ENCODE assay signal across 14 mouse cellular contexts in the genomic region with DNA sequence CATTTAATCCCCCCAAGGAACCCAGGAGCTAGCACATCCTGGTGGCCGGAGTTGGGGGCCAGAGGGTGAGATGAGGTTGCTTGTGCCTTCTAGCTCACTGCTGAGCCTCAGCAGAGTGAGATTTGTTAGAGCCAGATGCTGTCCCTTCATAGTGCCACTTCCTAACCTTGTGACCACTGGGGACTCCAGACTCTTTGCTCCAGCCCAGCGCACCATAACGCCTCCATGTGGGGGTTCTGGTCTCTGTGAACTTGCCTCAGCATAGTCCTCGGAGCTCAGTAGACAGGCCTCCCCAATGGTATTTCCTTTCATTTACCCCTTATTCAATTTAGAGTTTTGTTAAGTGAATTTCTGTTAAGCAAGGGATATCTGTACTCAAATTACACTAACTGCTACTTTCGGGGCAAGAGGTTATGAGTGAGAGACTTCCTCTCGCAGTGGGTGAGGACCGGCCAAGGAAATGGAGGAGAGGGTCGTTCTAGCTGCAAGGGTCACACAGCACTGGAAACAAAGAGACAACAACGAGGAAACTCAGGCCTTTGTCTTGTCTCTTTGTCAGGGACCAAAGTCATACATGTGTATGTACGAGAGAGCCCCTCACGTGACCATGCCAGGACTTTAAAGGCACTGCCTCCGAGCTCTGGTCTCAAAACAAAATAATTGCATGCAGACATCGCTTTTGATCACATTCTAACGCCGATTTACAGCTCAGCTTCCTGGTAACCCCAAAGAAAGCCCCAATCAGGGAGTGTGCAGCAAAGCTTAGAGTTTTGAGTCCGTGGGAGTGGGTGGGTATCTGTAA.
DNase-seq lines count a peak whose midpoint lies in the region; ATAC-seq and TF ChIP-seq lines count a peak whose summit lies in the region.
"Had no signal": no experiment of that assay in that cellular context is flagged by ENCODE, and none has a peak within 500 bp of the region (broad histone marks: within the 10 kb centered on the region; RNA-seq: fewer than 3 reads in every experiment).

No protein-coding gene starts in this region.

- no peaks in the 10 kb centered on the region for H3K4me1 ChIP-seq in kidney, postnatal 0 days (replicated peaks; ENCODE audit: insufficient read depth, low read length)
- H3K4me1 ChIP-seq in limb, embryonic 11.5 days (ENCODE audit: control insufficient read depth, insufficient read depth, low read length) = peaks cover 27% of the 10 kb centered on the region
- H3K4me1 ChIP-seq: heart, embryonic 15.5 days had no signal

- no peaks in the 10 kb centered on the region for H3K9me3 ChIP-seq in kidney, postnatal 0 days (replicated peaks; ENCODE audit: low read length)
- no peaks in the 10 kb centered on the region for H3K9me3 ChIP-seq in limb, embryonic 11.5 days (ENCODE audit: control insufficient read depth, low read length)
- H3K9me3 ChIP-seq: G1E; heart, embryonic 15.5 days had no signal

- no peaks in the 10 kb centered on the region for H3K27me3 ChIP-seq in kidney, postnatal 0 days (ENCODE audit: insufficient read depth, low read length)
- H3K27me3 ChIP-seq in limb, embryonic 11.5 days (ENCODE audit: control insufficient read depth, insufficient read depth, low read length) = no peaks in the 10 kb centered on the region
- H3K27me3 ChIP-seq: heart, embryonic 15.5 days had no signal

- H3K9ac ChIP-seq in kidney, postnatal 0 days (ENCODE audit: low read depth, low read length) = no peak overlapping the region
- peak overlapping the region; percentile 31 for H3K9ac ChIP-seq in limb, embryonic 11.5 days (ENCODE audit: low read length)
- H3K9ac ChIP-seq: heart, embryonic 15.5 days had no signal

- no peaks in the 10 kb centered on the region for H3K36me3 ChIP-seq in kidney, postnatal 0 days (ENCODE audit: insufficient read depth, low read length)
- no peaks in the 10 kb centered on the region for H3K36me3 ChIP-seq in limb, embryonic 11.5 days (ENCODE audit: control insufficient read depth, insufficient read depth, low read length)
- H3K36me3 ChIP-seq: G1E; heart, embryonic 15.5 days had no signal

- WGBS in kidney, postnatal 0 days = 17% methylated on average over 16 of the region's 16 CpGs
- WGBS in limb, embryonic 11.5 days = 12% methylated on average over 16 of the region's 16 CpGs

- peak; percentile 40; the same call in 1 of the 2 replicates for ATAC-seq in kidney, postnatal 0 days (replicated peaks; ENCODE audit: low FRiP score, low read depth)
- ATAC-seq in limb, embryonic 11.5 days (ENCODE audit: insufficient number of reproducible peaks, low FRiP score, low TSS enrichment, low read depth) = peak; percentile 69
- no peak for ATAC-seq in megakaryocyte-erythroid progenitor cell, adult 5-6 weeks (replicated peaks; ENCODE audit: low FRiP score, low TSS enrichment, poor library complexity, severe bottlenecking)

- DNase-seq in kidney, postnatal 0 days (ENCODE audit: low spot score) = peak; percentile 33
- no peak for DNase-seq in kidney, postnatal 25 days
- peak; percentile 56 for DNase-seq in CD4-positive, CD25-positive, alpha-beta regulatory T cell, adult 2 months (ENCODE audit: low read depth, low spot score)
- DNase-seq in embryo, embryonic 10 days (ENCODE audit: low spot score) = peak; percentile 40
- peak; percentile 75 for DNase-seq in limb, embryonic 11.5 days (ENCODE audit: low spot score)
- DNase-seq in cerebellum, postnatal 14 days = no peak
- no peak for DNase-seq in adrenal gland, postnatal 4 days (ENCODE audit: low spot score in 2 of 2)
- DNase-seq: adrenal gland, adult 2 months; cerebellum, postnatal 25 days; kidney, postnatal 36 days; liver had no signal

- TF ChIP-seq CTCF in kidney, postnatal 0 days (IDR thresholded peaks at IDR 0.05; ENCODE audit: low read depth) = peak; percentile 17; the same call in 1 of the 2 replicates

- no peak overlapping the region for H3K4me3 ChIP-seq in kidney, postnatal 0 days (replicated peaks; ENCODE audit: low read depth, low read length)
- no peak overlapping the region for H3K4me3 ChIP-seq in limb, embryonic 11.5 days (ENCODE audit: low read depth, low read length)
- H3K4me3 ChIP-seq: heart, embryonic 15.5 days had no signal

- H3K27ac ChIP-seq in kidney, postnatal 0 days = no peak overlapping the region
- H3K27ac ChIP-seq in limb, embryonic 11.5 days (replicated peaks; ENCODE audit: low read depth, low read length) = peak overlapping the region; percentile 90
- H3K27ac ChIP-seq: heart, embryonic 15.5 days had no signal

- peak overlapping the region; percentile 5; the same call in 1 of the 2 replicates for H3K4me2 ChIP-seq in kidney, postnatal 0 days (ENCODE audit: low read length)
- peak overlapping the region; percentile 12; the same call in 1 of the 2 replicates for H3K4me2 ChIP-seq in limb, embryonic 11.5 days (ENCODE audit: low read depth, severe bottlenecking)
- H3K4me2 ChIP-seq: heart, embryonic 15.5 days had no signal

Comparison
In these comparisons a context has a peak if more than half of its experiments do, and no peak if none do; other contexts are left out.
1. DNase-seq: peak in kidney, postnatal 0 days (single experiment), CD4-positive, CD25-positive, alpha-beta regulatory T cell, adult 2 months (single experiment), embryo, embryonic 10 days (single experiment) and limb, embryonic 11.5 days (single experiment); none in kidney, postnatal 25 days (0 of 2), cerebellum, postnatal 14 days (0 of 2) and adrenal gland, postnatal 4 days (0 of 2).